Mouse (Mus musculus) gastrocnemius, postnatal 36 days (tissue): ENCODE results near the gene Gsdme. TPM values are rescaled to one million over a fixed set of nuclear protein-coding genes. Genes with fewer than 3 reads are reported as not detected.

ENCODE experiments used
- DNase-seq, 2 experiments: peaks; one replicate each; pipeline ENCODE4 v3.0.0; 2022
- intact Hi-C: fragments of 180-260 bp; cut with DNase I; formaldehyde crosslinking; loops from one replicate; pipeline ENCODE4 v1.15.1; 2025
- total RNA-seq, 2 experiments: library from RNA; stranded (reverse); gene quantifications; 2 replicates each; pipeline ENCODE4 v1.2.3; 2021

Gsdme gene
- total RNA-seq, 2 experiments from 2014 or later: 0.48 to 0.62 TPM

DNA sequence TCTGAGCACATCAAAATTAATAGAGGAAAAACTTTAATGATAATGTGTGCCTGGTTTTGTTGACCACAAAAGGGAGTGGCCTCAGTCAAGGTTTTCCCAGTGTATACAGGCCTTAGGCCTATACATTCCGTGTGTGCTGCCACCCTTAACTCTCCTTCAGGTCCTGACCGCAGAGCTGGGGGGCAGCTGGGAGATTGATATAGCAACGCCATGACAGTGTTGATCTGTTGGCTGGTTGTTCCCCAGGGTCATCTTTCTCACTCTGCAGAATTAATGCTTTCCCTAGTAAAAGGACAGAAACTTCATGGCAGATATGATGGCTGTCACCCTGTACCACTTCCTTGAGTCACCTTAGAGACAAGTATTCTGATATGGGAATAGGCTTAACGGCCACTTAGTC, 59.3 kb downstream of the Gsdme start:
- DNase-seq: no peak

DNA sequence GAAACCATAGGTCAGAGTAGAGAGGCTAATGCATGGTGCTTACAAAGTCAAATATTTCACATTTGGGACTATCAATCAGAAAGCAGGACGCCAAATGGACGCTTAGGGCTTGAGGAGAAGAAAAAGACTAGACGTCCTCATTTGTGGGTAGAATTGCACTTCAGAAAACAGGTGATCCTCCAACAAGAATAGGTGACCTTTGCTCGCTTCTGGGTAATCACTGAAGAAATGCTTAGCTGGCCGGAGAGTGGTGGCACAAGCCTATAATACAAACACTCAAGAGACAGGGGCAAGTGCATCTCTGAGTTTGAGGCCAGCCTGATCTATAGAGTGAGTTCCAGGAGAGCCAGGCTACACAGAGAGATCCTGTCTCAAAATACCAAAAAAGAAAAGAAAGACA, 69.8 kb downstream of the Gsdme start:
- intact Hi-C loops: no loop called here
- no peak for DNase-seq

More for the DNA sequence above, 59.3 kb downstream of the Gsdme start:
- intact Hi-C loops: no loop called here

DNA sequence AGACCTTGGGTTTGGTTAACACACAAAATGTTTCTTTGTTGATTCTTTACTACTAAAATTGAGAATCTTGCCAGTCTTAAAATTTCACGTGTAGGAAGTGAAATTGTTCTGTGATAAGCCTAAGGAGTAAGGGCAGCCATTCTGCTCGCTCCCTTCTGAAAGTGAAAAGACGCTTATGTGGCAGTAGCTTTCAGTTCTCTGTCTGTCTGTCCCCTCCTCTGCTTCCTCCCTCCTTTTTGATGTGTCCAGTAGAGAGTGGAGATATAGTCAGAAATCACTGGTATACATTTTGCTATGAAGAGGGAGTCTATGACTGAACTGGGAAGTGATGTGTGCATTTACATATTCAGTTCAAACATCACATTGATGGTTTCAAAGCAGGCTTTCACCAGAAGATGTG, 70.8 kb downstream of the Gsdme start:
- DNase-seq: no peak
- intact Hi-C loops: no loop called here

DNA sequence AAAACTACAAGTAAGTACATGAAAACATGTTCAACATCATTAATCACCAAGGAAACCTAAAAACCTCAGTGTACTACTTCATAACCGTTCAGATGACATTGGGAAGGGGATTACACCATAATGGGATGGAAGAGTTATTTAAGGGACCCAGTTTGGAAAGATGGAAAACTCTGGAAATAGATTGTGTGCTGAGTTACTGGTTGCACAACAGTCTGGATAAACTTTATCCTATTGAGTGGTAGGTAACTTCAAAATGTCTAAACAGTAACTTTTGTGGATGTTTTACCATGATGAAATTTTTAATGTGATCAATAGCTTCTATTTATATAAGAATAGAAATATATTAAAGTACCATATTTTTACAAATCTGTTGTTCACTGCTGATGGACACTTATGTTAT, 71.5 kb downstream of the Gsdme start:
- intact Hi-C loops: no loop called here
- no peak for DNase-seq

DNA sequence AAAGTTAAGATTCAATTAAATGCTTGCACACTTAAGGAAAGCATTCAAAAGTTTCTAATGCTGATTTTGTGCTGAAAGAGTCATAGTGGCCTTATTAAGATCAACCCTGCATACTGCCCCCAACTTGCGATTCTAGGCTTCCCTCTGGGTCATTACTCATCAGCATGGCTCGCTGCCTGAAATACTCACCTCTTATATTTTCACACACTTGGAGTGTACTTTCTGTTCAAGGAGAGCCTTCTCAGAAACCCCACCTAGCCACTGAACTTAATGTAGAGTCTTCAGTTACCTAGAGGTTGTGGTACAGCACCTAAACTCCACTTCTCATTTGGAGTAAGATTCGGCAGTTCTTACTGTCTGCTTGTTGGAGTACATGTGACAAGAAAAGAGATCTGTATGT, 72.1 kb downstream of the Gsdme start:
- intact Hi-C loops: no loop called here

DNA sequence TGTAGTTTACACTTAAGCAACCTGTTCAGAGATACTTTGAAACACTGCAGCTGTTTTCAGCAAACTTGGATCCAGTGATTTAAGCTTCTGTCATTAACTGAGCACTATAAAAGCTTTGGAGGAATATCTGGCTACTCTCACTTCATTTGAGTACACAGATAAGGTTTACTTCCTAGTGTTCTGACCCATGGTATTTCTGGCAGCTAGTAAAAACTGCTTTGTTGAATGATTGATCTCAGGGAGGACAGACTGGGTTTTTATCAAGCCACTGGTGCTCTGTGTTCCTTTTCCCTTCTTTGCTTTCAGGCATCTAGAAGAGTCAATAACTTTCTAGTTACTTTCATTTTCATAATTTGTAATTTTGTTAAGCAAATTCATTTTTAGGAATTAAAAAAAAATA, 74.3 kb downstream of the Gsdme start:
- intact Hi-C loops: no loop called here
- no peak for DNase-seq

More for the DNA sequence above, 72.1 kb downstream of the Gsdme start:
- no peak for DNase-seq

DNA sequence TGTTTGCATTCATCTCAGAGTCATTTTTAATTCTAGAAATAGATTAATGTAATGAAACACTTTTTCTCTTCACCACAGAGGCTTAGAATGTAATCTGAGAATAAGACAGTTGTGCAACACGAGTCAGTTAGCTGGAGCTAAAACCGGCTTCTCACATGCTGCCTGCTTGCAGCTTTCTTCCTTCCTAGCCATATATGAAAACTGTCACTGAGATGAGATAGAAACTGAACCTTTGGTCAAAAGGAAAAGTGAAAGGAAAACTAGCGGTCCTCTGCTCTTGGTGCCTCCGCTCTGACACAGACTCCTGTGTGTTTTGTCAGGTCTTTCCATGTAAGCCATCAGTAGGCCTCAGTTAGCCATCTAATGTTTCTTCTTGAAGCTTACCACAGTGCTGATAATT, 75.7 kb downstream of the Gsdme start:
- no peak for DNase-seq
- intact Hi-C loops: no loop called here

DNA sequence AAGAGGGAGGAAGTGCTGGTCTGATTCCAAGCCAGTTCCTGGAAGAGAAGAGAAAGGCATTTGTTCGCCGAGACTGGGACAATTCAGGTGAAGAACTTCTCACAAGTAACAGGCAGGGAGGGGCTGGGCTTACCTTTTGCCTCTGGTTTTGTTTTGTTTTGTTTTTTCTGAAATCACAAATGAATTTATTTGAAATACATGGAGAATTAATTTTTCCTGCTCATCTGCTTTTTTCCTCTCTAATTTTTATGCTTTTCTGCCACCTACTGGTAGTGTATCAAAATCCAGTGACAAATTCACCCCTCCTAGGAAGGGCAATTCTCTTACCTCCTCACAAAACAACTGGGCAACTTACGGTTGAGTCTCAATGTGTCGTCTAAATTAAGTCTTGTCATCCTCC, 83.5 kb downstream of the Gsdme start:
- intact Hi-C loops: loop anchor here (1.0 kb wide), 1 partner anchor 68 kb away; no protein-coding TSS in a partner anchor
- DNase-seq: no peak

DNA sequence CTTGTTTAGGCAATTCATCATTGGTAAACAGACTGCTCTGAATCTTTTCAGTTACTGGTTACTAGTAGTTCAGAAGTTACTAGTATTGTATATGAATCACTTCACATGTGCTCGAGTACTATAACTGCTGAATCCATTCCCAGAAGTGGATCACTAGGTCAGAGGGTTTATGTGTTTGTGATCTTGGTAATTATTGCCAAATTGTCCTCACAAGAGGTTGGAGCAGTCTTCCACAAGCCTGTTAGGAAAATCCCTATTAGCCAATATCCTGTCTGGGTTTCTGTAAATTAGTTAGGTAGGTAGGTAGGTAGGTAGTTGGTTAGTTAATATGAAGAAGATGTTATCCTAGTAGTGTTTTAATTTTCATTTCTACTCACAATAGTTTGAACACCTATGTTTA, 87.9 kb downstream of the Gsdme start:
- DNase-seq: no peak
- intact Hi-C loops: no loop called here

DNA sequence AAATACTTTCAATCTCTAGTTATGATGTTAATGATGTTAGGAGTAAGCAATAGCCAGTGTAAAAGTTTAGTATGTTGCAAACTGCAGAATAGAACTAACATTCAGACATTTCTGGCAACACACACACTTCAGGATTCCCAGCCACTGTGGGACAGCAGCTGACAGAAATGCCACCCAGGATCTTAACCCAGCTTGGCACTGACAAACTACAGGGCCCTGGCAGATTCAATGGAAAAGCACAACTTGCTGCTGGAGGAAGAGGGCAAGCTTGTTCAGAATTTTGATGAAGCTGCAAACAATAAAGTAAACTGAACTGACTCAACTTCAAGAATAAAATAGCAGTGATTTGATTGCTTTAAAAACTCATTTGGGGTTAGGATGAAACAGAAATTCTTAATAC, 93.9 kb downstream of the Gsdme start:
- DNase-seq: no peak
- intact Hi-C loops: no loop called here

DNA sequence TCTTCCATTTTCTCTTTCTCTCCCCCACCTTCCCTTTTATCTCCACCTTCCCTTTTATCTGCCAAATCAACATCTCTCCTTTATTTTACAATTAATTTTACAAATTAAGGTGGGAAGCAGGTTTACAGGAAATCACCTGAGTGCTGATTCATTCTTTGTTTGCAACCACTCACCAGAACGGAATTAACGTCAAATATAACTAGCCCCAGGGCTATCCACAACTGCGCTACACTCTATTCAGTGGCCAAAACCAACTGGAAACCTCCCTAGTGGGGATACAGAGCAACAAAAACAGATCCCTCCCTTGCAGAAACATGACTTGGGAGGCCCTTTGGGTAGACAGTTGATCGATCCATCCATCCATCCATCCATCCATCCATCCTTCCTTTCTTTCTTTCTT, 94.8 kb downstream of the Gsdme start:
- intact Hi-C loops: no loop called here

DNA sequence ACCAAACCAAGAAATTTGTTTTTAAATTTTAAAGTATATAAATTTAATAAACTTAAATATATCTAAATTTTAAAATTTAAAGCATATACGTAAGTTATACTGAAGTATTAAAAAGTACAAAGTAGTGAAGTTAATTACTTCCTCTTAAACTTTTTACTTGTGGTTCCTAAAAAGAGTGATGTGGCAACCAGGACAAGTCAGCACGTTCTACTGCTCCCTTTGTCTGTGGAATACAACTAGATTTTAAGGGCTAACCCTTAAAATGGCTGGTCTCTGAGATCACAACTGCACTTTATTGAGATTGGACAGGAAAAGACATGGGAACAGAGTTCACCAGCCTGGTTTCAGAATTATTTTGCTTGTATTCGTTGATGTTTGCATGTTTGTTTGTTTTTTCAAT, 100.6 kb downstream of the Gsdme start:
- intact Hi-C loops: no loop called here

More for the DNA sequence above, 94.8 kb downstream of the Gsdme start:
- no peak for DNase-seq

DNA sequence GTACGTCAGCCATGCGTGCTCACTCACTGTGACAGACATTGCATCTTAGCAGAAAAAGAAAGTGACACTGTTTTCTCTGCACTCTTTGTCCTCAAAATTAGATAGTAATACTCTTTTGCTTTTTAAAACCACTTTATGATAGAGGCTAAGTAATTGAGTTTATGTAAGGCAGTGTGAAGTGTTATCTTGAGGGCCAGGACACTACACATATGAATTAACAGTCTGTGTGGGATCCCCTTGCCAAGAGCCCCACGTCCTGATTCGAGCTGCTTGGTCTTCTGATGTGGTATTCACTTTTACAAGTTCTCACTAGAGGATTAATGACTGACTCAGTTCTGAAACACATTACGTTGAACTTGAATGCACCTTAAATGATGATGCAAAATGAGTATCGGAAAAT, 103.8 kb downstream of the Gsdme start:
- intact Hi-C loops: no loop called here
- no peak for DNase-seq

More for the DNA sequence above, 100.6 kb downstream of the Gsdme start:
- no peak for DNase-seq

DNA sequence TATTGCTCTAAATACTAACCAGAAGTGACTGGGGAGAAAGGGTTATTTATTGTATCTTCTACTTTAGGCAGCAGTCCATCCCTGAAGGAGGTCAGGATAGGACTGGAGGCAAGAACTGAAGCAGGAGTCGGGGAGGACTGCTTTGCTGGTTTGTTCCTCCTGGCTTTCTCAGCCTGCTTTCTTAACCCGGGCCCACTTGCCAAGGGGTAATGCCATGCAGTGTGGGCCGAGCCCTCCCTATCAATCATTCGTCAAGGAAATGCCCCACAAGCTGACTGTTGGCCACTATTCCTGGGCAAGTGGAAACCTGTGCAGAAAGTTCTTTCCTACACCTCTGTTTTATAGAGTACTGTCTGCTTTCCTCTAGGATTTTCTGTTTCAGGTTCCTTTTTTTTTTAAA, 114.3 kb downstream of the Gsdme start:
- intact Hi-C loops: no loop called here
- no peak for DNase-seq

DNA sequence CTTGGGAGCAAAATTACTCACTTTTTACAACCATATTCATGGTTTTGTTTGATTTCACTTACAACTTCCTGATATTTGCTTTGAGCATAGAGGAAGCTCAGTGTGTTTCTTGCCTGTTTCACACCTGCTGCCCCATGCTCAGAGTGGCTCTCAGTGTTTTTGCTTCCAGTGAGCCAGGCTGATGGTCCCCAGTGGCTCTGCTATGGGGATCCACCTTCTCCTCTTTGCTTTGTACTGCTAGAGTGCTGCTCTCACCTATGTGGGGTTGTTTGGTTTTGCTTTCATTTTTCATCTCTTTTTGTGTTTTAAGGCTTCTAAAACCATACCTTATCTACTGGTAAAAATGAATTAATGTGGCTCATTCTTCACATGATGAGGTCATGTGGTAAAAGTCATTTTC, 117.5 kb downstream of the Gsdme start:
- no peak for DNase-seq
- intact Hi-C loops: no loop called here

DNA sequence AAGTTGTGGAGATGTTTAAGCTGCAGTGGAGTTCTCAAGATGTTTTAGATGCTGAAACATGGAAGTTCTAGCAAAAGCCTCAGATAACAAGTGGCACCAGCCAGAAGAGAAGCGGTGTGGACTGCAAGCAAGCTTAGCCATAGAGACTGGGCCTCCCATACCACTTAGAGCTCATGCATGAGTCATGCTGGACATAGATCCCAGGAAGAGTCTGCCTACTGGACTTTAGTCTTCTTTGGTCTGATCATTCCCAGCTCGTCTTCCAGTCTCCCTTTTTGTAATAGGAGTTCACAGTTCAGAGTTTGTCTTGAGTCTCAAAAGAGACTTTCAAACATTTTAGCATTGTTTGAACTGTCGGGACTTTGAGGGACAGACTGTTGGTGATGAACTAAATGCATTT, 124.1 kb downstream of the Gsdme start:
- intact Hi-C loops: no loop called here
- DNase-seq: no peak

Other genes starting within 250 kb of the Gsdme start
- gene Mpp6, start 153.6 kb downstream of the Gsdme start, total RNA-seq: 100 to 1,000 TPM; 111 to 132 TPM
- 1 to 10 TPM; 2.3 to 2.6 TPM for gene Osbpl3, start 192.3 kb upstream of the Gsdme start, total RNA-seq